15 mouse cellular contexts compared by ENCODE assay signal in the genomic region with DNA sequence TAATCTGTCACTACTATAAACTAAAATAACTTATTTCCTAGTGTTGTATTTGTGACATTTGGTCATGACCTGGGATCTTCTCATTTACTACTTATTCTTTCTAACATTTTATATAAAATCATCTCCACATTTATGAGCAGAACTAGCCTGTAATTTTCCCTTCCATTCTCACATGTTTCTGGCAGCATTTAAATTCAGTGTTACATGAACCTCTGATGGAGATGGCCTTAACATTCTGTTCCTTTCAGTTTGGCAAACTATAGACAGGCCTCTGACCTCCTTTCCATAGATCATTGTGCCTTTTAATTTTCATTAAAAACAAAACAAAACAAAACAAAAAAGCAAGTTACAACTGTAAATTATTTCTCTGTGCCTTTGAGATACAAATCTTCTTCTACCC.
"Had no signal": no experiment of that assay in that cellular context is flagged by ENCODE, and none has a peak within 500 bp of the region (broad histone marks: within the 10 kb centered on the region; RNA-seq: fewer than 3 reads in every experiment).

No protein-coding gene starts in this region.

- DNase-seq: retina, postnatal 1 day; right cerebral cortex, adult 18-20 months; right cerebral cortex, postnatal 14 days; right cerebral cortex, postnatal 25 days; right cerebral cortex, postnatal 4 days; spleen, adult 18-20 months; thymus, adult 18-20 months; thymus, adult 2 months; thymus, postnatal 14 days; thymus, postnatal 25 days; thymus, postnatal 36 days; thymus, postnatal 4 days had no signal

- H3K27me3 ChIP-seq: neural tube, embryonic 15.5 days; stomach, embryonic 15.5 days had no signal

- H3K9me3 ChIP-seq: neural tube, embryonic 15.5 days; stomach, embryonic 15.5 days had no signal

- H3K4me2 ChIP-seq: neural tube, embryonic 15.5 days; stomach, embryonic 15.5 days had no signal

- H3K27ac ChIP-seq: neural tube, embryonic 15.5 days; stomach, embryonic 15.5 days; stomach, postnatal 0 days had no signal

- H3K4me1 ChIP-seq: neural tube, embryonic 15.5 days; stomach, embryonic 15.5 days had no signal

- H3K9ac ChIP-seq: neural tube, embryonic 15.5 days; stomach, embryonic 15.5 days had no signal

- H3K4me3 ChIP-seq: neural tube, embryonic 15.5 days; stomach, embryonic 15.5 days had no signal

- H3K36me3 ChIP-seq: neural tube, embryonic 15.5 days; stomach, embryonic 15.5 days had no signal
